Mouse (Mus musculus): ENCODE measurements around the gene Nfatc2. TPM values are rescaled to one million over a fixed set of nuclear protein-coding genes. Genes with fewer than 3 reads are reported as not detected.
A peak's percentile ranks its signal among the peaks of the same experiment; 100 is the strongest.

Gene Nfatc2
- polyA plus RNA-seq, 1 experiment from 2014 or later: 0.54 TPM

DNA sequence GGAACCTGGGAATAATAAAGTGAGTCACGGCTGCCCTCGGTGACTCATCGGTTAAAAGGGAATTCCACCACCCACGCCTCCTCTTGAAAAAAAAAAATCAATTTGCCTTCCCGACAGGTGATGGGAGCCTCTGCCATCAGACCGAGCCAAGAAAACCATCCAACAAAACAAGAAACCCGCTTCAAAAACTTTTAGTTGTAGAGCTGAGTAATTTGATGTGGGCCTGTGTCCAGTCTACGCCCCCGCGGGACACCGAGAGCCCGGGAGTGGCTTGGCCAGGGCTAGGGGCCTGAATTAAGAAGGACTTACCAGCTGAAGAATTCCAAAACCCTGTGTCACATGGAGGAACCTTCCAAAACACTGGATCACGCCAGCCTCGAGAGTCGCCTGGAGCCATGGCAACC lies 83.2 kb downstream of the Nfatc2 start:
- Histone ChIP-seq H3K4me1 (0 out of 2 replicates have a peak, but pooled peaks cover 7% of the 10 kb centered on the region), H3K27ac (replicated peaks) (no peak overlapping the region), H3K4me3 (no peak overlapping the region), H3K36me3 (no peaks in the 10 kb centered on the region), H3K9me3 (replicated peaks) (no peaks in the 10 kb centered on the region), H3K27me3 (ENCODE audit: low read depth, poor library complexity, severe bottlenecking) (no peaks in the 10 kb centered on the region; the same call in 1 of the 2 replicates)
- 88% methylated on average over 15 of the region's 15 CpGs for WGBS
- no peak for DNase-seq (ENCODE audit: low spot score)

DNA sequence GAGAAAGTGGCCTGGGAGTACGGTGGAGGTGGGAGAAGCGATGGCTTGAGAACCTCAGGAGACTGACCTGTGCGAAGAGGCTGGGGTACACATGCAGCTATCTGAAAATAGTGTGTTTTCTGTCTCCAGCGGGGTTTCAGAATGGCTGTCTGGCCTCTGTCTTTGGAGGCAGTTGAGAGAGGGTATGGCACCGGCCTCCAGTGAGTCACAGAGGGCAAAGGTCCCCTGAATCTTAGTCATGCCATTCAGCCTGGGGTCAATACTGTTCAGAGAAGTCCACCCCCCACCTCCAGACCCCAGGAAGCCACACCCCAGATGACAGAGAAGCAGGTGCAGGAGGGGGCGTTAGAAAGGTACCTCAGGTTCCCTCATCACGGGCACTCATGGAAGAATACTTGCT lies 83.7 kb downstream of the Nfatc2 start:
- WGBS: 86% methylated on average over 7 of the region's 7 CpGs
- 0 out of 2 replicates have a peak, but pooled peaks cover 7% of the 10 kb centered on the region for H3K4me1 ChIP-seq

DNA sequence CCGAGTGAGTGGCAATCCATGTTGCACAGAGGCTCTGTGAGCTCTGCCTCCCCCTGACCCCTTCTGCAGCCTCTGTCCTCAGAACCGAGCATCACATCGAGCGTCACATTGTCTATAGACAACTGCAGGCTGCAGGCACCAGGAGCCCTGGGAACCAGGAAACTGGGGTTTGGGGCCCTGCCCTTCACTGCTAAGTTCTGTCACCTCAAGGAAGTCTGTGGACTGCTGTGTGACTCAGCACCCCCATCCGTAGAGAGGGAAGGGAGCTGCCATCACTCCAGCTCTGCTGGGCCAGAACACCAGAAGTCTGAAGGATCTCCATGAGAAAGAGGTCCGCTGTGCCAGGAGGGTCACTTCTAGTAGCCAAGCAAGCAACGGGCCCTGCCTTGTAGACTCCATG lies 84.7 kb downstream of the Nfatc2 start:
- DNase-seq (ENCODE audit: low spot score): no peak
- Histone ChIP-seq H3K4me3 (no peak overlapping the region), H3K4me1 (0 out of 2 replicates have a peak, but pooled peaks cover 7% of the 10 kb centered on the region), H3K9me3 (replicated peaks) (0 out of 2 replicates have a peak, but pooled peaks cover 1% of the 10 kb centered on the region), H3K36me3 (no peaks in the 10 kb centered on the region), H3K27me3 (ENCODE audit: low read depth, poor library complexity, severe bottlenecking) (no peaks in the 10 kb centered on the region), H3K27ac (replicated peaks) (no peak overlapping the region)
- 90% methylated on average over 7 of the region's 7 CpGs for WGBS

More for the DNA sequence above, 83.7 kb downstream of the Nfatc2 start:
- H3K36me3 ChIP-seq: no peaks in the 10 kb centered on the region
- no peak overlapping the region; the same call in 1 of the 2 replicates for H3K27ac ChIP-seq (replicated peaks)
- H3K9me3 ChIP-seq (replicated peaks): no peaks in the 10 kb centered on the region
- H3K4me3 ChIP-seq: no peak overlapping the region
- H3K27me3 ChIP-seq (ENCODE audit: low read depth, poor library complexity, severe bottlenecking): no peaks in the 10 kb centered on the region
- no peak for DNase-seq (ENCODE audit: low spot score)

DNA sequence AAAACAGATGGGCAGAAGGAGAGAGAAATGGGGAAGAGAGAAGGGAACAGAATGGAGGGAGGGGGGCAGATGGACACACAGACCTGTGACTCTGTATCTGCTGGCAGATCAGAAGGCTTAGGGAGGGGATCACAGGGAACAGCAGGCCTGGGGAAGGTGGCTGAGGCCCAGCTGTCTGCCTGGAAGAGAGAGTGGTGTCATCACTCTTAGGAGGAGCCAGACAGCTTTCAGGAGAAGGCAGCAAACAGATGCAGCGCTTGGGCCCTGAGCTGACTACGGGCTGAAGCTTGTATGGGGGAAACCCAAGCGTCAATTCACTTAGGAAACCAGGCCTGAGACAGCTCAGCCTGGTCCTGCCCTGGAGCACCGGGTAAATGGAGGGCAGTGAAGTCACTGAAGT lies 86.0 kb downstream of the Nfatc2 start:
- 0 out of 2 replicates have a peak, but pooled peaks cover 7% of the 10 kb centered on the region for H3K4me1 ChIP-seq
- H3K27ac ChIP-seq (replicated peaks): no peak overlapping the region
- 83% methylated on average over 4 of the region's 4 CpGs for WGBS
- H3K36me3 ChIP-seq: no peaks in the 10 kb centered on the region
- 0 out of 2 replicates have a peak, but pooled peaks cover 5% of the 10 kb centered on the region for H3K9me3 ChIP-seq (replicated peaks)
- no peak overlapping the region for H3K4me3 ChIP-seq
- DNase-seq (ENCODE audit: low spot score): no peak
- no peaks in the 10 kb centered on the region for H3K27me3 ChIP-seq (ENCODE audit: low read depth, poor library complexity, severe bottlenecking)

DNA sequence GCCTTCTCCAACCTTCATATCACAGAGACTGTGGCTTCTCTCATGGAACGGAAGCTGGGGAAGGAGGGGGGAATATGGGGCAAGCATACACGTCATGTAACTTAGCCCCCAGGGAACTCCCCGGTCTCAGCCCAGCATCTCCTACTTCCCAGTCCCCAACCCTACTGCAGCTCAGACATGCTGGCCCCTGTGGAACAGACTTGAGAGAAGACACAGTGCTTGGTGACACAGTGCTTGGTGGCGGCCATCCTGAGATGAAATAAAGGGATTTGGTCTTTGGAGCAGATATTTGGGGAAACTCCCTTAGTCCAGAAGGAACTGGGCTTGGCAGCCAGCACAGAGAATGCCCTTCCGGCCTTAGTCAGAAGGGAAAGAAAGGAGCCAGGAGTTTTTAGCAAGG lies 87.3 kb downstream of the Nfatc2 start:
- H3K4me3 ChIP-seq: no peak overlapping the region
- H3K9me3 ChIP-seq (replicated peaks): 0 out of 2 replicates have a peak, but pooled peaks cover 5% of the 10 kb centered on the region
- 0 out of 2 replicates have a peak, but pooled peaks cover 12% of the 10 kb centered on the region for H3K4me1 ChIP-seq
- H3K36me3 ChIP-seq: no peaks in the 10 kb centered on the region
- WGBS: 90% methylated on average over 5 of the region's 5 CpGs
- H3K27ac ChIP-seq (replicated peaks): no peak overlapping the region
- no peaks in the 10 kb centered on the region for H3K27me3 ChIP-seq (ENCODE audit: low read depth, poor library complexity, severe bottlenecking)
- no peak for DNase-seq (ENCODE audit: low spot score)

DNA sequence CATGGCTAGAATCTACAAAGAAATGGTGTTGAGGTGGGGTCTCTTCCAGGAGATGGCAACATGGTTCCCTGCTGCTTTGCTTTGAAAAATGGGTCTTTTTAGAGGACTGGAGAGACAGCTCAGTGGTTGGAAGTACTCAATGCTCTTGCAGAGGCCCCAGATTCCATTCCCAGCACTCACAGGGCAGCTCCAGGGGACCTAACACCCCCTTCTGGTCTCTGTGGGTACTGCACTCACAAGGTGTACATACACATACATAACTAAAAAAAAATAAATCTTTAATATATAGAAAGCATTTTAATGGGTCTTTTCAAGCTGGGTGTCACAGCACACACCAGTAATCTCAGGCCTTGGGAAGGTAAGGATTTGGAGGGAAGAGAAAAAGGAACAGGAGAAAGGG lies 89.9 kb downstream of the Nfatc2 start:
- Histone ChIP-seq H3K27me3 (ENCODE audit: low read depth, poor library complexity, severe bottlenecking) (no peaks in the 10 kb centered on the region), H3K27ac (replicated peaks) (no peak overlapping the region), H3K36me3 (no peaks in the 10 kb centered on the region), H3K4me3 (no peak overlapping the region), H3K9me3 (replicated peaks) (0 out of 2 replicates have a peak, but pooled peaks cover 5% of the 10 kb centered on the region), H3K4me1 (0 out of 2 replicates have a peak, but pooled peaks cover 5% of the 10 kb centered on the region)
- no peak for DNase-seq (ENCODE audit: low spot score)

DNA sequence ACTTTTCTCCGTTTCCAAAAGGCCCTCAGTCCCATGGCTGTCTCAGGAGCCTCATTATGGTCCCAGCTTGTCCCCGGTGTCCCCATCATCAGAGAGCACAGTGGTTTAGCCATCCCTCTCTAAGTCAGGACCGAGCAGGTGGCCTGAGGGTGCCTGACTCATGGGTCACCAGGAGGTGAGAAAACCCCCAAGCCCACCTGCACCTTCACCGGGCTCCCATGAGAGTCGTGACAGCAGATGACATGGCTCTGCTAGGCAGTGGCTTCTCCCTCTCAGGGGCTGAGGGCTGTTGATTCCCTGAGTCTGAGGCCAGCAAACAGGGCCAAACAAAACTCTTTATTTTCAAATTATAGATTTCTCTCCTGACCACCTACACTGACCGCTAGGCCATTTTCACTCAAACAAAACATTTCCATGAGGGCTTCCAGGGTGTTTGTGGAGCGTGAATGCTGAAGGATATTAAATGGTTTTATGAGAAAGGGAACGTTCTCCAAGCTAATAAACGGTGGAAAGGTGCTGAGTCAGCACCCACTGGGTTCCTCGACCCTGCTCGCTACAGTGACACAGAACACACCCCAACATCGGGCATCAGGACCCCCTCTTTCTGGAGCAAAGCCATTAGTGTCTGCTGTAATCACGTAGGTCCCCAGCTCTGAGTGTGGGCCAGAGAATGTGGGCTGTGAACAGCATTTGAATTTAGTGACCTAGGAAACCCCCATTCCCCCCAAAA lies 92.8 kb downstream of the Nfatc2 start:
- WGBS: 91% methylated on average over 13 of the region's 13 CpGs
- 0 out of 2 replicates have a peak, but pooled peaks cover 5% of the 10 kb centered on the region for H3K9me3 ChIP-seq (replicated peaks)

DNA sequence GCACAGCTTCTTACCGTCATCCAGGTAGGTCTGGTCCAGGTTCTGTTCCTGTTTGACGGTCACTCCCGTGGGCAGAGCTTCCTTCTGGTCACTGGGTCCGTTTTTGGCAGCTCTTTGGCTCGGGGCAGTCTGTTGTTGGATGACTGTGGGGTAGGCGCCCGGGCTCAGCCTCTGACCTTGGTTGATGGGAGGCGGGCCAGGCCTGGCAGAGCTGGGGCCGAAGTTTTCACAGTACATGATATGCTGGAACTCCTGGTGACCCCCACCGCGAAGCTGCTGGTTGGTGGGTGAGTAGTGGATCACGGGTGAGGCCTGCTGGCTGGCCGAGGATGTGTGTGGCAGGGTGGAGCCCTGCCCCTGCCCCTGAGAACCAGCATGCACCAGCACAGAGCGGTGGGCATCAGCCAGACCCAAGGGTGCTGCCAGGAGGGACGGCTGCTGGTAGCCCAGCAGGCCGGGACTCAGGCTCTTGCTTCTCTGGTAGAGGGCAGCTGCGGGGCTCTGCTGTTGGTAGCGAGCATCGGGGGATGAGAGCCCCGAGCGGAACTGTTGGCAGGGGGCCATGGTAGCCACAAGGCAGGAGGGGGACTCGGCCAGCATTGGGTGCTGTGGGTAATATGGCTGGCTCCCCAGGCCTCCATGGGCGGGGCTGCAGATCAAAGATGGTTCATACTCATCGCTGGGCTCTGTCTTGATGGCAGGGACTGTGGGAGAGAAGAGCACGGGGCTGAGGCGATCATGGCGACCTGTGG lies 96.8 kb downstream of the Nfatc2 start:
- H3K27me3 ChIP-seq (ENCODE audit: low read depth, poor library complexity, severe bottlenecking): peaks cover 4% of the 10 kb centered on the region; the same call in 1 of the 2 replicates
- H3K4me1 ChIP-seq: no peaks in the 10 kb centered on the region
- H3K27ac ChIP-seq (replicated peaks): peak overlapping the region; percentile 33; the same call in 1 of the 2 replicates
- no peaks in the 10 kb centered on the region for H3K9me3 ChIP-seq (replicated peaks)
- DNase-seq (ENCODE audit: low spot score): no peak
- 88% methylated on average over 27 of the region's 27 CpGs for WGBS
- no peak overlapping the region for H3K4me3 ChIP-seq
- no peaks in the 10 kb centered on the region for H3K36me3 ChIP-seq

More for the DNA sequence above, 92.8 kb downstream of the Nfatc2 start:
- Histone ChIP-seq H3K27me3 (ENCODE audit: low read depth, poor library complexity, severe bottlenecking) (peaks cover 4% of the 10 kb centered on the region; the same call in 1 of the 2 replicates), H3K27ac (replicated peaks) (no peak overlapping the region), H3K4me3 (no peak overlapping the region), H3K36me3 (no peaks in the 10 kb centered on the region), H3K4me1 (0 out of 2 replicates have a peak, but pooled peaks cover 5% of the 10 kb centered on the region)
- no peak for DNase-seq (ENCODE audit: low spot score)

DNA sequence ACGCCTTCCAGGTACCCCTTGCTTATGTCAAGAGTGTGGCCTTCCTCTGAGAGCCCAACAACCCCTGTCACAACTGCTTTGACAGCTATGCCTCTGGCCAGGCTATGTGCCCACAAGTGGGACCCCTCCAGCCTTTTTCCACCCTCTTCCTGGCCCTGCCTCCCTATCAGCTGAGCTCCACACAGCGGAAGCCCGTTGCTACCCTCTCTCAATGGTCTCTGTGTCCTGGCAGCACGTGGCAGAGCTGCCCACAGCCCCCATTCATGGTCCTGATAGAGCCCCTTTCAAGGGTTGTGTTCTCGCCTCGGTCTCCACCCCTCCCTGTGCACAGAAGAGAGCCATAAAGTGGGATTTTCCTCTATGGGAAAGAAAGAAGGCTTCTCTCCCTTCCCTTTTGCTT lies 97.7 kb downstream of the Nfatc2 start:
- 80% methylated on average over 6 of the region's 6 CpGs for WGBS
- Histone ChIP-seq H3K27ac (replicated peaks) (no peak overlapping the region), H3K4me1 (no peaks in the 10 kb centered on the region), H3K36me3 (no peaks in the 10 kb centered on the region), H3K27me3 (ENCODE audit: low read depth, poor library complexity, severe bottlenecking) (peaks cover 4% of the 10 kb centered on the region; the same call in 1 of the 2 replicates), H3K9me3 (replicated peaks) (no peaks in the 10 kb centered on the region), H3K4me3 (no peak overlapping the region)
- no peak for DNase-seq (ENCODE audit: low spot score)

DNA sequence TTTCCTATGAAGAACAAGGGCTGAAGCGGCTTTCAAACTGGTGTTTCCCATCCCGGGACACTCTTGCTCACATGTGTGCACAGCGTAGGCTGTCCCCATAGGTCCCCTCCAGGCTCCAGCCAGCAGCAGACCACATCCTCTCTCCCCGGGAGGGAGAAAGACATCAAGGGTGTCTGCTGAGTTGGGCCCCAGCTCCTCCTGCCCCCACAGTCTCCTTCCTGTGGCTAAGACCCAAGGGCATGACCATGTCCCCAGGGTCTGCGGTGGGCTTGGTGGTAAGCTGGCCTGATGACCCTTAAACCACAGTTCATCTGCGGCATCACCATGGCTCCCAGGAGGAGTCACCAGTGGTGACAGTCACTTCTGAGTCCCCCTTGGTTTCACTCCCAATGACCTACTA lies 100.7 kb downstream of the Nfatc2 start:
- no peak for DNase-seq (ENCODE audit: low spot score)
- no peak overlapping the region for H3K4me3 ChIP-seq
- no peaks in the 10 kb centered on the region for H3K4me1 ChIP-seq
- WGBS: 89% methylated on average over 6 of the region's 6 CpGs
- peaks cover 4% of the 10 kb centered on the region; the same call in 1 of the 2 replicates for H3K27me3 ChIP-seq (ENCODE audit: low read depth, poor library complexity, severe bottlenecking)
- no peaks in the 10 kb centered on the region for H3K9me3 ChIP-seq (replicated peaks)
- H3K27ac ChIP-seq (replicated peaks): no peak overlapping the region
- no peaks in the 10 kb centered on the region for H3K36me3 ChIP-seq

DNA sequence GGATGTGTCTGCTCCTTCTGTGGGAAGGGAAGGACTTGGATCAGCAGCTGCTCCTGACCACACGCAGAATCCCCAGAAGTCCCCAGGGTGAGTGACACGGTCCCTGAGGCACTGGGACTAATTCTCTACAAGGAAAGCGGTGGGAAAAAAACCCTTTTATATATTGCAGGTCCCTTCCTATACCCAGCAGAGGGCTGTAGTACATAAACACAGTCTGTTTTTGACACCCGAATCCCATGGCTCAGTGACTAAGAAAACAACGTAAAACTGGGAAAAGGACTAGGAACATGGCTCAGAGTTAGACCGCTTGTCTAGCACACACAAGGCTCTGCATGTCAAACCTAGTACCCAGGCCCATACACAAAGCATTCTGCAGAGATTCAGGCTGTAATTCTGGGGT lies 101.2 kb downstream of the Nfatc2 start:
- H3K27me3 ChIP-seq (ENCODE audit: low read depth, poor library complexity, severe bottlenecking): peaks cover 4% of the 10 kb centered on the region; the same call in 1 of the 2 replicates
- 85% methylated on average over 6 of the region's 6 CpGs for WGBS
- H3K9me3 ChIP-seq (replicated peaks): no peaks in the 10 kb centered on the region
- H3K4me3 ChIP-seq: no peak overlapping the region
- no peak for DNase-seq (ENCODE audit: low spot score)
- no peaks in the 10 kb centered on the region for H3K36me3 ChIP-seq
- no peaks in the 10 kb centered on the region for H3K4me1 ChIP-seq
- no peak overlapping the region for H3K27ac ChIP-seq (replicated peaks)

DNA sequence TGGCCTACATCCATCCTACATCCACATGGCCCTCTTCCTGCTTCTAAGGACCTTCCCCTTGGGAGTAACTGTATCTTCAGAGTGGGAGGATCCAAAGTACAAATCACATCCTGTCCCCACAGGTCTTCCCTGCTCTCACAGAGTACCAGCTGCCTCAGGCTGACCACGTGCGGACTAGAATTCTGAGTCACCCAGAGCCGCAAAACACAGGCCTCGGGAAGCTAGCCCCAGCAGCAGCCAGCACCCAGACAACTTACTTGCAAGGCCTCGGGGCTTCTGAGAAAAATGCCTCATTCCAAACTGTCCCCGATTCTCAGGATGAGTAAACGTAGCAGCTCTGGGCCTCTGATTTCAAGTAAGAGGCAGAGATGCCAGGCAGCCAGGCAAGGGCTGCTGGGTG lies 109.7 kb downstream of the Nfatc2 start:
- Histone ChIP-seq H3K4me3 (no peak overlapping the region), H3K36me3 (no peaks in the 10 kb centered on the region), H3K27ac (replicated peaks) (no peak overlapping the region), H3K4me1 (no peaks in the 10 kb centered on the region), H3K27me3 (ENCODE audit: low read depth, poor library complexity, severe bottlenecking) (no peaks in the 10 kb centered on the region), H3K9me3 (replicated peaks) (no peaks in the 10 kb centered on the region)
- no peak for DNase-seq (ENCODE audit: low spot score)
- 84% methylated on average over 7 of the region's 7 CpGs for WGBS

DNA sequence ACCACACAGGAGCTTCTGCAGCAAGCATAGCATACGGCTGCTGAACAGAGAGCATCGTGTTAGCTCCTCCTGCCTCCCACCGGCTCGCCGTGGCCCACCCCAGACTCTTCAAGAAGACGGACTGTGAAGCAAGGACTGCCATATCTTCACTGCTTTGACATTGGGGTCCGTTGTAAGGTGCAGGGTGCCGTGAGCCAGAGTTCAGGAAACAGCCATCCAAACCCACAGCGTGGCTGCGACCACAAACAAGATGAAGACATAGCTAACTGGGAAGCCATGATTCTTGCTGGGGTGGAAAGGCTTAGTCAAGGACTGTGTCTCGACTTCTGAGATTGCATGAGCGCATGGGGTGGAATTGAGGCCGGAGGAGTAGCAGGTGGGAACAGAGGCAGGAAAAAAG lies 111.5 kb downstream of the Nfatc2 start:
- Histone ChIP-seq H3K36me3 (no peaks in the 10 kb centered on the region), H3K27ac (replicated peaks) (no peak overlapping the region), H3K4me3 (no peak overlapping the region), H3K27me3 (ENCODE audit: low read depth, poor library complexity, severe bottlenecking) (no peaks in the 10 kb centered on the region), H3K9me3 (replicated peaks) (no peaks in the 10 kb centered on the region), H3K4me1 (no peaks in the 10 kb centered on the region)
- DNase-seq (ENCODE audit: low spot score): no peak
- WGBS: 93% methylated on average over 13 of the region's 13 CpGs

All from midbrain, embryonic 10.5 days (tissue).